Mouse (Mus musculus): ENCODE results near the gene Ntm. TPM values are rescaled to one million over a fixed set of nuclear protein-coding genes. Genes with fewer than 3 reads are reported as not detected.

The Ntm gene
- polyA plus RNA-seq, 1 experiment = not detected

DNA sequence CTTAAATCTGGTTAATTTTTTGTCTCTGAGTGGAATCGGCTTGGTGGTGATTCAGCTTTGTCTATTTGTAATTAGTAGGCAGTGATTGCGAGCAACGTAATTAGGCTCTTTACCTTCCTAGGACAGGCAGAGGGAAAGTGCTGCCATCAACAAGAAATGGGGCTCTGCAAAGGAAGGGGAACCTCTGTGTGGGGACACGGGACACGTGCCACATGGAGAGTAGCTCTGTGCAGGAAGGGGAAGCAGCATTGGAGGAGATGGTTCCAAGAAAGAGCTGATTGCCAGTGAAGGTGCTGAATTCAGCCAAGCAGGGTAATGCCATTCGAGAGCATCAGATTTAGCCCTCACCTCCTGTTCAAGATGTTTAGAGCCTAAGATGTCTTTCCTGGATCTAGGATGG lies 936.5 kb downstream of the Ntm start:
- H3K4me2 ChIP-seq (ENCODE audit: low read depth) = no peak overlapping the region
- no peak for TF ChIP-seq SRF (IDR thresholded peaks at IDR 0.05; ENCODE audit: control insufficient read depth, insufficient read length, low read depth)
- no peak for TF ChIP-seq TCF3 (IDR thresholded peaks at IDR 0.05; ENCODE audit: insufficient read length, low read depth)
- no peak for TF ChIP-seq USF1 (IDR thresholded peaks at IDR 0.05; ENCODE audit: low read depth)
- no peak for TF ChIP-seq MYOG (IDR thresholded peaks at IDR 0.05; ENCODE audit: control insufficient read depth in 1 of 3, insufficient read depth in 1 of 3, insufficient read length in 2 of 3, low read depth in 2 of 3)
- TF ChIP-seq POLR2A (IDR thresholded peaks at IDR 0.05; ENCODE audit: insufficient read length, low read depth) = no peak
- no peak for TF ChIP-seq CEBPB (IDR thresholded peaks at IDR 0.05; ENCODE audit: insufficient read depth, poor library complexity, severe bottlenecking)
- no peak for TF ChIP-seq E2F4 (IDR thresholded peaks at IDR 0.05; ENCODE audit: insufficient read depth)
- no peak for TF ChIP-seq TCF12 (IDR thresholded peaks at IDR 0.05; ENCODE audit: insufficient read depth, poor library complexity, severe bottlenecking)
- no peak for TF ChIP-seq REST (IDR thresholded peaks at IDR 0.05; ENCODE audit: insufficient read depth, insufficient read length)
- no peaks in the 10 kb centered on the region for H3K36me3 ChIP-seq (ENCODE audit: control insufficient read depth, insufficient read depth)
- no peak overlapping the region for H3K4me3 ChIP-seq
- H3K79me2 ChIP-seq (ENCODE audit: control insufficient read depth, insufficient read depth) = no peaks in the 10 kb centered on the region
- no peaks in the 10 kb centered on the region for H3K27me3 ChIP-seq (ENCODE audit: control insufficient read depth, insufficient read depth, insufficient read length)
- no peak overlapping the region for H3ac ChIP-seq (ENCODE audit: control insufficient read depth, insufficient read length)

DNA sequence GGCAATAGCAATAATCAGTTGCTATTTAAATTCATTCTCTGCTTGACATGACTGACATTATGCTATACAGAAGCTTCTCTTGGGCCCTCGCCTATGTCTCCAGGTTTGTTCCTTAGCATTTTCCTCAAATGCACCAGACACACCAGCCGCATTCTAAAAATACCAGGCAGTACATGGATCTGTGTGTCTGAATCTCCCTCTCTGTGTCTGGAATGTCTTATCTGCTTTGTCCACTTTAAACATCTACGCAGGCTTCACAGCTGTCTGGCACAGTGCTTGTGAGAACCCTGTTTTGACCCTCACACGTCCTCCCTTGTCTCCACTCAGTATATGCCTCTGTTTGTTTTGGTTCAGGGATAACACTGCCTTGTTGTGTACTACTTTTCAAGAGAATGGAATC lies 937.3 kb downstream of the Ntm start:
- H3ac ChIP-seq (ENCODE audit: control insufficient read depth, insufficient read length) = no peak overlapping the region
- H3K79me2 ChIP-seq (ENCODE audit: control insufficient read depth, insufficient read depth) = no peaks in the 10 kb centered on the region
- no peak overlapping the region for H3K4me3 ChIP-seq
- TF ChIP-seq TCF12 (IDR thresholded peaks at IDR 0.05; ENCODE audit: insufficient read depth, poor library complexity, severe bottlenecking) (no peak), MYOD1 (IDR thresholded peaks at IDR 0.05; ENCODE audit: control insufficient read depth in 1 of 3, insufficient read length in 2 of 3, low read depth in 2 of 3) (no peak), POLR2A (IDR thresholded peaks at IDR 0.05; ENCODE audit: insufficient read length, low read depth) (no peak), POLR2AphosphoS2 (IDR thresholded peaks at IDR 0.05; ENCODE audit: insufficient read length, low read depth) (no peak)
- no peak overlapping the region for H3K4me2 ChIP-seq (ENCODE audit: low read depth)
- no peaks in the 10 kb centered on the region for H3K36me3 ChIP-seq (ENCODE audit: control insufficient read depth, insufficient read depth)
- no peaks in the 10 kb centered on the region for H3K27me3 ChIP-seq (ENCODE audit: control insufficient read depth, insufficient read depth, insufficient read length)

- no peak overlapping the region for H3ac ChIP-seq (ENCODE audit: control insufficient read depth, insufficient read length)
- H3K4me3 ChIP-seq = no peak overlapping the region
- no peaks in the 10 kb centered on the region for H3K79me2 ChIP-seq (ENCODE audit: control insufficient read depth, insufficient read depth)
- H3K4me2 ChIP-seq (ENCODE audit: low read depth) = no peak overlapping the region
- no peaks in the 10 kb centered on the region for H3K27me3 ChIP-seq (ENCODE audit: control insufficient read depth, insufficient read depth, insufficient read length)
- TF ChIP-seq MAX (IDR thresholded peaks at IDR 0.05; ENCODE audit: low read depth) = no peak
- no peak for TF ChIP-seq TCF3 (IDR thresholded peaks at IDR 0.05; ENCODE audit: insufficient read length, low read depth)
- no peak for TF ChIP-seq SRF (IDR thresholded peaks at IDR 0.05; ENCODE audit: control insufficient read depth, insufficient read length, low read depth)
- TF ChIP-seq CEBPB (IDR thresholded peaks at IDR 0.05; ENCODE audit: insufficient read depth, poor library complexity, severe bottlenecking) = no peak
- no peak for TF ChIP-seq MYOD1 (IDR thresholded peaks at IDR 0.05; ENCODE audit: control insufficient read depth in 1 of 3, insufficient read length in 2 of 3, low read depth in 2 of 3)
- no peak for TF ChIP-seq USF1 (IDR thresholded peaks at IDR 0.05; ENCODE audit: low read depth)
- TF ChIP-seq E2F4 (IDR thresholded peaks at IDR 0.05; ENCODE audit: insufficient read depth) = no peak
- TF ChIP-seq REST (IDR thresholded peaks at IDR 0.05; ENCODE audit: insufficient read depth, insufficient read length) = no peak
- no peak for TF ChIP-seq POLR2A (IDR thresholded peaks at IDR 0.05; ENCODE audit: insufficient read length, low read depth)
- TF ChIP-seq POLR2AphosphoS2 (IDR thresholded peaks at IDR 0.05; ENCODE audit: insufficient read length, low read depth) = no peak
- TF ChIP-seq MYOG (IDR thresholded peaks at IDR 0.05; ENCODE audit: control insufficient read depth in 1 of 3, insufficient read depth in 1 of 3, insufficient read length in 2 of 3, low read depth in 2 of 3) = no peak
- no peak for TF ChIP-seq TCF12 (IDR thresholded peaks at IDR 0.05; ENCODE audit: insufficient read depth, poor library complexity, severe bottlenecking)
- H3K36me3 ChIP-seq (ENCODE audit: control insufficient read depth, insufficient read depth) = no peaks in the 10 kb centered on the region
These were observed 937.8 kb downstream of the Ntm start for GRCm38 (mm10) chr9:29025104-29025503.

- Histone ChIP-seq H3K36me3 (ENCODE audit: control insufficient read depth, insufficient read depth) (no peaks in the 10 kb centered on the region), H3K79me2 (ENCODE audit: control insufficient read depth, insufficient read depth) (no peaks in the 10 kb centered on the region), H3K4me2 (ENCODE audit: low read depth) (no peak overlapping the region), H3K4me3 (no peak overlapping the region), H3ac (ENCODE audit: control insufficient read depth, insufficient read length) (no peak overlapping the region), H3K27me3 (ENCODE audit: control insufficient read depth, insufficient read depth, insufficient read length) (no peaks in the 10 kb centered on the region)
- no peak for TF ChIP-seq POLR2AphosphoS2 (IDR thresholded peaks at IDR 0.05; ENCODE audit: insufficient read length, low read depth)
- TF ChIP-seq MYOD1 (IDR thresholded peaks at IDR 0.05; ENCODE audit: control insufficient read depth in 1 of 3, insufficient read length in 2 of 3, low read depth in 2 of 3) = no peak
- no peak for TF ChIP-seq TCF3 (IDR thresholded peaks at IDR 0.05; ENCODE audit: insufficient read length, low read depth)
- no peak for TF ChIP-seq MAX (IDR thresholded peaks at IDR 0.05; ENCODE audit: low read depth)
- TF ChIP-seq USF1 (IDR thresholded peaks at IDR 0.05; ENCODE audit: low read depth) = no peak
- TF ChIP-seq SRF (IDR thresholded peaks at IDR 0.05; ENCODE audit: control insufficient read depth, insufficient read length, low read depth) = no peak
- TF ChIP-seq CEBPB (IDR thresholded peaks at IDR 0.05; ENCODE audit: insufficient read depth, poor library complexity, severe bottlenecking) = no peak
- no peak for TF ChIP-seq TCF12 (IDR thresholded peaks at IDR 0.05; ENCODE audit: insufficient read depth, poor library complexity, severe bottlenecking)
- TF ChIP-seq POLR2A (IDR thresholded peaks at IDR 0.05; ENCODE audit: insufficient read length, low read depth) = no peak
- no peak for TF ChIP-seq REST (IDR thresholded peaks at IDR 0.05; ENCODE audit: insufficient read depth, insufficient read length)
- no peak for TF ChIP-seq MYOG (IDR thresholded peaks at IDR 0.05; ENCODE audit: control insufficient read depth in 1 of 3, insufficient read depth in 1 of 3, insufficient read length in 2 of 3, low read depth in 2 of 3)
- no peak for TF ChIP-seq E2F4 (IDR thresholded peaks at IDR 0.05; ENCODE audit: insufficient read depth)
These were observed 946.1 kb downstream of the Ntm start for GRCm38 (mm10) chr9:29016879-29017278.

- Histone ChIP-seq H3K27me3 (ENCODE audit: control insufficient read depth, insufficient read depth, insufficient read length) (no peaks in the 10 kb centered on the region), H3K36me3 (ENCODE audit: control insufficient read depth, insufficient read depth) (no peaks in the 10 kb centered on the region), H3K79me2 (ENCODE audit: control insufficient read depth, insufficient read depth) (no peaks in the 10 kb centered on the region), H3K4me3 (no peak overlapping the region), H3K4me2 (ENCODE audit: low read depth) (no peak overlapping the region), H3ac (ENCODE audit: control insufficient read depth, insufficient read length) (no peak overlapping the region)
- no peak for TF ChIP-seq CEBPB (IDR thresholded peaks at IDR 0.05; ENCODE audit: insufficient read depth, poor library complexity, severe bottlenecking)
- no peak for TF ChIP-seq MAX (IDR thresholded peaks at IDR 0.05; ENCODE audit: low read depth)
- no peak for TF ChIP-seq REST (IDR thresholded peaks at IDR 0.05; ENCODE audit: insufficient read depth, insufficient read length)
- TF ChIP-seq POLR2A (IDR thresholded peaks at IDR 0.05; ENCODE audit: insufficient read length, low read depth) = no peak
- TF ChIP-seq USF1 (IDR thresholded peaks at IDR 0.05; ENCODE audit: low read depth) = no peak
- TF ChIP-seq MYOG (IDR thresholded peaks at IDR 0.05; ENCODE audit: control insufficient read depth in 1 of 3, insufficient read depth in 1 of 3, insufficient read length in 2 of 3, low read depth in 2 of 3) = no peak
- no peak for TF ChIP-seq MYOD1 (IDR thresholded peaks at IDR 0.05; ENCODE audit: control insufficient read depth in 1 of 3, insufficient read length in 2 of 3, low read depth in 2 of 3)
- TF ChIP-seq SRF (IDR thresholded peaks at IDR 0.05; ENCODE audit: control insufficient read depth, insufficient read length, low read depth) = no peak
- no peak for TF ChIP-seq E2F4 (IDR thresholded peaks at IDR 0.05; ENCODE audit: insufficient read depth)
- no peak for TF ChIP-seq POLR2AphosphoS2 (IDR thresholded peaks at IDR 0.05; ENCODE audit: insufficient read length, low read depth)
These were observed 949.1 kb downstream of the Ntm start for GRCm38 (mm10) chr9:29013881-29014280.
